Mouse (Mus musculus): Measurements from ENCODE around the gene Shmt2.

The Shmt2 gene

DNA sequence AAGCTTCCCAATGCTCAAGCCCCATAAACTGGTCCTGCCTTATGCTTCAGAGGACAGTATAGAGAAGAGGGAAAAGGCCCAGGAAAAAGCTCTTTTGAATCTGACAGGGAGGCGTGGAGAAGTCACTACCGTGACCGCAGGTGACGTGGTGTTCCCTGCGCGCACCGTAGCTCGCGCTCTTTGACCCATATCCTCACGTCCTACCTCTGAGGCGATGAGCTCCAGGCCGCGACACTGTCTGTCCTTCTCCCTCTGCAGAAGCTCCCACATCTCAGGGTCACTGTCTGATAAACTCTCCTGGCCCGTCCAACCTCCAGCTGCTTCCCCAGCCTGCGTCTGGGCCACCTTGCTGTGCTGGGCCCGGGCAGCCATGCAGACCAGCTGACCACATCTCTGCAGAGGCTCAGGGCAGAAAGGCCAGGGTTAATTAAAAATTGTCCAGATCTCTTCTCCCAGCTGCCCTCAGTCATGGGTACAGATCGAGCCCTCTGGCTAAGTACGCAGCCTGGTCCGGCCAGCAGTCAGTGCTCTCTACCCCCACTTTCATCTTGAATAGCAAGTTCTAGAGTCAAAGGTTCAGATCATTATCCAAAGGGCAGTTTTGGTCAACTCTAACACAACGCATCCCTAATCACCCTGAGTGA lies 1.4 kb downstream of the Shmt2 start:
- ChIA-PET CTCF (interaction anchor here (0.9 to 21.9 kb wide), 9 partner anchors 8 to 19 kb away, joined by 3 to 811 read pairs (median 8); partner anchors contain the start of genes Ndufa4l2 (in 1 of the 4), Nxph4 (in 1 of the 4) and Shmt2 (in 1 of the 4)), POLR2A (interaction anchor here (0.6 to 21.5 kb wide), 19 partner anchors 7 to 307 kb away, joined by 3 to 470 read pairs (median 6); partner anchors contain the start of genes Lrp1 (in 2 of the 4), Nxph4 (in 2 of the 4), Nab2 (in 1 of the 4) and Ndufa4l2 (in 1 of the 4))

DNA sequence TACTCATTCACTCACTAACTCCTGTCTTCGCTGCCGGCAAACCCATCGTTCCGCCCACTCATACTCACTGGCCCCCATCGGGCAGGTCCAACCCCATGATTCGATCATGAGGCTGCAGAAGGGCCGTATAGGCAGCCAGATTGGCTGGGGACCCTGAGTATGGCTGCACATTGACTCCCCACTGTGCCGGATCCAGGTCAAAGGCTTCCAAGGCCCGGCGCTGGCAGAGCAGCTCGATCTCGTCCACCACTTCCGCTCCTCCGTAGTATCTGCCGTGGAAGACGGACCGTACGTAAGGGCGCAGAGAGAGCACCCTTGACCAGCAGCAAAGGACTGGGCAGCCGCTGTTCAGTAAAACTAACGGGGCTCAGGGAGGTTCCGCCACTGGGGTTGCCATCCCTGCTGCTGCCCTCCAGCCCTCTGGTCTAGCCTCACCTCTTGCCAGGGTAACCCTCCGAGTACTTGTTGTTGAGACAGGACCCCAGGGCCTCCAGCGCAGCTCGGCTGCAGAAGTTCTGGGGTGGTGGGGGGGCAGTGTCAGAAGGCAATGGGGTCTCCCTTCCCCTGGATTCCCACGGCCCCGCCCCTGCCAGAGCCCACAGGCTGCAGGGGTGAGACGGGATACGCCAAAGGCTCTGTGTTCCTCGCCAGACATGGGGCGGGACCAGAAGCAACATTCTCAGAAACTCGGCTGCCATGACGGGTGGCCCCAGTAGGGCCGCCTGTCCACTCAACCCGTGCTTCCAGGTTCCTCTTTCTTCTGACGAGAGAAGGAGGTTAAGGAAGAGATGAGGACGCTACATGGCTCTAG lies 2.1 kb downstream of the Shmt2 start:
- ChIA-PET CTCF (interaction anchor here (0.8 to 21.9 kb wide), 14 partner anchors 7 to 617 kb away, joined by 3 to 811 read pairs (median 4); partner anchors contain the start of genes Ndufa4l2 (in 1 of the 4), Nxph4 (in 1 of the 4) and Shmt2 (in 1 of the 4)), POLR2A (interaction anchor here in 3 of 4 experiments (0.6 to 21.5 kb wide), 18 partner anchors 6 to 306 kb away, joined by 3 to 470 read pairs (median 4); partner anchors contain the start of genes Lrp1 (in 2 of the 3), Nxph4 (in 2 of the 3), Ndufa4l2 (in 1 of the 3) and Shmt2 (in 1 of the 3))

DNA sequence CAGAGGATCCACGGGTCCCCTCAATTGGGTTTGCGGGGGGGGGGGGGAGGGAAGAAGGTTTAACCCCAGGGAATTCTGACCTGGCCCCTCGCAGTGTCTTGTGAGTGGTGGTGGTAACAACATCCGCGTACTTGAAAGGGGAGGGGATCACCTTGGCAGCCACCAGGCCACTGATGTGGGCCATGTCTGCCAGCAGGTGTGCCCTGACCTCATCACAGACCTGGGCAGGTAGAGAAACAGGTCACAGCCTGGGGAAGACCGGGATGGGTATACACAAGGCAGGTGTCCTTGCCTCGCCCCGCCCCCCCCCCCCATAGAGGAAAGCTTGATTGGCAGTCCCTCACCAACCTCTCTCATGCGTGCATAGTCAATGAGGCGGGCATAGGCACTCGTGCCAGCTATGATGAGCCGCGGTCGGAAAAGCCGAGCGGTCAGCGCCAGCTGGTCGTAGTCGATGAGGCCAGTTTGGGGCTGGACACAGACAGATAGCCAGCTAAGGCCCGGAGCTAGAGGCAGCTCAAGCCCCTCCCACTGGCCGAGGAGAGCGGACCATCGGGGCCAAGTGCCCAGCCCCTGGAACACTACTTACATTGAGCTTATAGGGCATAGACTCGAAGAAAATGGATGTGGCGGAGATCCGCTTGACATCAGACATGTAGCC lies 3.1 kb downstream of the Shmt2 start:
- CTCF ChIA-PET = interaction anchor here (0.6 to 21.9 kb wide), 14 partner anchors 6 to 618 kb away, joined by 3 to 811 read pairs (median 6); partner anchors contain the start of genes Ndufa4l2 (in 1 of the 4), Nxph4 (in 1 of the 4) and Shmt2 (in 1 of the 4)
- POLR2A ChIA-PET = interaction anchor here in 3 of 4 experiments (0.6 to 21.5 kb wide), 19 partner anchors 5 to 232 kb away, joined by 3 to 470 read pairs (median 5); partner anchors contain the start of genes Nxph4 (in 2 of the 3), Ndufa4l2 (in 1 of the 3) and Shmt2 (in 1 of the 3)

DNA sequence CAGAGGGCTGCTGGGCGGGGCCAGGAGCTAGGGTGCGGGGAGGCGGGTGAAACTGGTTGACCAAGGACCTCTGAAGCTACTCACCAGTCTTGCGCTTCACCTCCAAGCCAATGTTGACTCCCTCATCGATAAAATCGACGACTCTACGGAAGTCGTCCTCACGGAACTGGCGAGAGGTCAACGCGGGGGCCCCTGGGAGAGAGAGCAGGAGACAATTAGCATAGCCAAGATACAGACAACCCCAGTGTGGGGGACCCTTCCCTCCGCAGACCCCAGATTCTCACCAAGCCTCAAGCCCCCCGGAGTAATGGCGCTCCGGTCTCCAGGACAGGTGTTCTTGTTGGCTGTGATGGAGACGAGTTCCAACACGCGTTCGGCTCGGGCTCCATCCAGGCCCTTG lies 4.3 kb downstream of the Shmt2 start:
- POLR2A ChIA-PET = interaction anchor here in 3 of 4 experiments (0.5 to 18.5 kb wide), 26 partner anchors 9 to 1030 kb away, joined by 3 to 470 read pairs (median 3); partner anchors contain the start of genes Lrp1 (in 1 of the 3), Nemp1 (in 1 of the 3), Nxph4 (in 1 of the 3) and Shmt2 (in 1 of the 3)
- CTCF ChIA-PET = interaction anchor here in 3 of 4 experiments (0.5 to 20.7 kb wide), 9 partner anchors 8 to 847 kb away, joined by 3 to 811 read pairs (median 5); partner anchors contain the start of genes Lrp1 (in 1 of the 3), Nxph4 (in 1 of the 3) and Shmt2 (in 1 of the 3)

DNA sequence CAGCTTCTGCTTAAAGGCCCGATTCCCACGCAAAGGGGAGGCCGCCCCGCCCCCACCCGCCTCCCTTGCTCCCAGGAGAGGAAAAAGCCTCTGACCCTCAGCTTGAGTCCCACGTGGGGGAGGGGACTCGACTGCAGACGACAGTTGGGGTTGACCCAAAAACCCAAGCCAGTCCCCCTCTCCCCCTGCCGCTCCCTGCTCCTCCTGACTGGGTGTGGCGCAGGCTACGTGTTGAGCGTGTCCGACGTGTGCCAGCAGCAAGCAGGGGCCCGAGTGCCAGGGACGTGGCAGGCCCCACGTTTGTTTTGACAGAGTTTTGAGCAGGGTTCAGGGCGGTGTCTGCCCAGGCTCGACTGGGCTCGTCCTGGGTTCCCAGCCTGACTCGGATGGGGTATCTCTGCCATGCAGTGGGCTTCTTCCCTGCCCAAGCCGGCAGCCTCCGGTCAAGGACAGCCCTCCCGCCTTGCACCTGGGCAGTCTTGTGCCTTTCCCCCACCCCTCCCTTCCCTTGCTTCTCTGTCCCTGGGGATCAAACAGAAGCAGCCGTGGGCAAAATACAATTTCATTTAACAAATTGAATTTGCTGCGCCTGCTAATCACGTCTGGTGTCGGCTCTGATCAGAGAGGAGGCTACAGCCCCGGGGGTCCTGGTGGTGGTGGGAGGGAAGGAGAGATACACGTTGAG lies 5.5 kb downstream of the Shmt2 start:
- ChIA-PET CTCF (interaction anchor here (0.6 to 20.7 kb wide), 16 partner anchors 13 to 647 kb away, joined by 3 to 811 read pairs (median 4); partner anchors contain the start of genes Lrp1 (in 1 of the 4), Nxph4 (in 1 of the 4) and Shmt2 (in 1 of the 4)), POLR2A (interaction anchor here in 3 of 4 experiments (0.7 to 18.5 kb wide), 19 partner anchors 8 to 279 kb away, joined by 3 to 470 read pairs (median 4); partner anchors contain the start of genes Nemp1 (in 1 of the 3), Nxph4 (in 1 of the 3), R3hdm2 (in 1 of the 3) and Shmt2 (in 1 of the 3))

GRCm38 (mm10) chr10:127515983-127516459 lies 6.2 kb downstream of the Shmt2 start:
- ChIA-PET POLR2A (interaction anchor here (0.5 to 18.5 kb wide), 14 partner anchors 7 to 278 kb away, joined by 3 to 470 read pairs (median 4); partner anchors contain the start of genes Nxph4 (in 1 of the 4) and Shmt2 (in 1 of the 4)), CTCF (interaction anchor here (0.7 to 20.7 kb wide), 8 partner anchors 12 to 106 kb away, joined by 3 to 811 read pairs (median 4); partner anchors contain the start of genes Nxph4 (in 1 of the 4) and Shmt2 (in 1 of the 4))

- CTCF ChIA-PET = interaction anchor here (1.0 to 20.7 kb wide), 10 partner anchors 14 to 107 kb away, joined by 3 to 811 read pairs (median 52); partner anchors contain the start of genes Lrp1 (in 1 of the 4), Nxph4 (in 1 of the 4) and Shmt2 (in 1 of the 4)
- POLR2A ChIA-PET = interaction anchor here (1.0 to 18.5 kb wide), 18 partner anchors 9 to 193 kb away, joined by 3 to 470 read pairs (median 4); partner anchors contain the start of genes Nxph4 (in 1 of the 4) and Shmt2 (in 1 of the 4)
Observed at GRCm38 (mm10) chr10:127515271-127515982, 6.8 kb downstream of the Shmt2 start.

- ChIA-PET CTCF (interaction anchor here (1.5 to 20.7 kb wide), 16 partner anchors 12 to 223 kb away, joined by 3 to 811 read pairs (median 26); partner anchors contain the start of genes Lrp1 (in 1 of the 4), Nxph4 (in 1 of the 4) and Shmt2 (in 1 of the 4)), POLR2A (interaction anchor here (0.9 to 18.5 kb wide), 17 partner anchors 10 to 192 kb away, joined by 3 to 470 read pairs (median 4); partner anchors contain the start of genes Nxph4 (in 1 of the 4) and Shmt2 (in 1 of the 4))
Observed at GRCm38 (mm10) chr10:127514764-127515163, 7.5 kb downstream of the Shmt2 start, which contains the start of gene Ndufa4l2. Ndufa4l2 (plus strand) TSS chr10:127514967.

GRCm38 (mm10) chr10:127514111-127514698 lies 8.0 kb downstream of the Shmt2 start:
- POLR2A ChIA-PET = interaction anchor here (0.6 to 18.5 kb wide), 26 partner anchors 7 to 225 kb away, joined by 3 to 470 read pairs (median 4); partner anchors contain the start of genes Shmt2 (in 2 of the 4), Arhgap9 (in 1 of the 4), Nxph4 (in 1 of the 4) and Zbtb39 (in 1 of the 4)
- CTCF ChIA-PET = interaction anchor here (0.6 to 20.7 kb wide), 37 partner anchors 13 to 960 kb away, joined by 3 to 811 read pairs (median 9); partner anchors contain the start of genes Lrp1 (in 2 of the 4), Gpr182 (in 1 of the 4), Nxph4 (in 1 of the 4) and Shmt2 (in 1 of the 4)

- CTCF ChIA-PET = interaction anchor here (0.5 to 20.7 kb wide), 121 partner anchors 8 to 1012 kb away, joined by 3 to 811 read pairs (median 5); partner anchors contain the start of genes Lrp1 (in 3 of the 4), Shmt2 (in 3 of the 4), Nab2 (in 2 of the 4) and R3hdm2 (in 2 of the 4)
- POLR2A ChIA-PET = interaction anchor here (0.5 to 18.5 kb wide), 49 partner anchors 7 to 528 kb away, joined by 3 to 470 read pairs (median 4); partner anchors contain the start of genes Shmt2 (in 3 of the 4), Lrp1 (in 2 of the 4), Arhgap9 (in 1 of the 4) and Myo1a (in 1 of the 4)
Observed at GRCm38 (mm10) chr10:127513501-127514091, 8.6 kb downstream of the Shmt2 start.

DNA sequence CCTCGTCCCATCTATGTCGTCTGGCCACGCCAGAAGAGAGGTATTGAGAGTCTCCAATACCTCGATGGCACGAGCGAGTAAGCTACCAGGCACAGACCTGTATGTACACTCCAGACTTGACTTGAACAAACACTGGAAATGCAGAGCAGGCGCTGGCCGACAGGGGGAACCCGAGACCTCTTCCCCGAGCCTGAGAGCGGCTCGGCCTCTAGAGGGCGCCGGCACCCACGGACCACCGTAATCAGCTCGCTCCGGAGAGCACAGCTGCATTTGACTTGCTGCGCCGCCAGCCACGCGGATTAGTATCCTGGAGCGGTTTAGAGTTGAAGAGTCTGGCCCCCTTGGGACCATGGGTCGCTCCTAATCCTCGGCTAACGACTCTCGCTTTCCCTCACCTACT lies 9.4 kb downstream of the Shmt2 start:
- POLR2A ChIA-PET = interaction anchor here (0.5 to 18.5 kb wide), 50 partner anchors 8 to 1198 kb away, joined by 3 to 470 read pairs (median 4); partner anchors contain the start of genes Lrp1 (in 3 of the 4), Shmt2 (in 3 of the 4), Arhgap9 (in 1 of the 4) and Myo1a (in 1 of the 4)
- CTCF ChIA-PET = interaction anchor here (0.5 to 20.7 kb wide), 135 partner anchors 9 to 1013 kb away, joined by 3 to 811 read pairs (median 4); partner anchors contain the start of genes Shmt2 (in 3 of the 4), Lrp1 (in 2 of the 4), Nab2 (in 2 of the 4) and R3hdm2 (in 2 of the 4)

DNA sequence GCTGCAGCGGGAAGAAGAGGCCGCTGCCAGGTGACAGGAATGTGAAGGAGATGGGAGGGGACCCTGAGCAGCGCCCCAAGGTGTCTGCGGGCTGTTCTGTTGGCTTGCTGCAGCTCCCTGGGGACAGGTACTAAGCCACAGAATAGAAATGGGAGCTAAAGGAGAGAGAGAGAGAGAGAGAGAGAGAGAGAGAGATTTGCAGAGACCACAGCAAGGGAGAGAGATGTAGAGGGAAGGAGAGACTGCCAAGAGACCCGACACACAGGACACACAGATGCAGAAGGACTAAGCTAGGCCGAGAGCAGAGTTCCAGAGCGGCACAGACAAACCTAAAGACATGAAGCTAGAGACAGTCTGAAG lies 10.0 kb downstream of the Shmt2 start:
- CTCF ChIA-PET = interaction anchor here (0.5 to 20.7 kb wide), 118 partner anchors 9 to 810 kb away, joined by 3 to 811 read pairs (median 4); partner anchors contain the start of genes Shmt2 (in 3 of the 4), Lrp1 (in 2 of the 4), Nab2 (in 2 of the 4) and R3hdm2 (in 2 of the 4)
- POLR2A ChIA-PET = interaction anchor here (0.5 to 18.5 kb wide), 40 partner anchors 9 to 1199 kb away, joined by 3 to 470 read pairs (median 4); partner anchors contain the start of genes Lrp1 (in 3 of the 4), Shmt2 (in 3 of the 4), Arhgap9 (in 1 of the 4) and Nab2 (in 1 of the 4)

GRCm38 (mm10) chr10:127511634-127512306 lies 10.5 kb downstream of the Shmt2 start:
- CTCF ChIA-PET = interaction anchor here (0.6 to 20.7 kb wide), 53 partner anchors 10 to 786 kb away, joined by 3 to 811 read pairs (median 8); partner anchors contain the start of genes Shmt2 (in 3 of the 4), Lrp1 (in 2 of the 4), Nab2 (in 1 of the 4) and Nxph4 (in 1 of the 4)
- POLR2A ChIA-PET = interaction anchor here in 3 of 4 experiments (0.6 to 18.5 kb wide), 21 partner anchors 9 to 943 kb away, joined by 3 to 470 read pairs (median 5); partner anchors contain the start of genes Shmt2 (in 2 of the 3), Arhgap9 (in 1 of the 3), Lrp1 (in 1 of the 3) and Nab2 (in 1 of the 3)

Data from embryonic stem cell, embryonic (primary cell).